Mouse (Mus musculus) stomach, postnatal 0 days (tissue): Measurements from ENCODE around the gene Plekhh1. TPM values are rescaled to one million over a fixed set of nuclear protein-coding genes. Genes with fewer than 3 reads are reported as not detected.
A peak's percentile ranks its signal among the peaks of the same experiment; 100 is the strongest.

ENCODE experiments used
- ATAC-seq: fragments of 200-750 bp; cut with Nextera tagmentation; 2 replicates; pipeline ENCODE4 v1.8.0; 2017; ENCODE audit not compliant: low FRiP score, low TSS enrichment
- DNase-seq: peaks from one replicate; pipeline ENCODE4 v3.0.0-alpha.2; 2016; ENCODE audit warnings: low spot score
- H3K27ac ChIP-seq: fragments of 300-500 bp; sonication (generic); replicated peaks from 2 replicates; pipeline ENCODE4 v1.5.1; 2014; ENCODE audit warnings: mild to moderate bottlenecking, control low read depth
- H3K27me3 ChIP-seq: fragments of 300-500 bp; sonication (generic); 2 replicates; pipeline ENCODE4 v1.6.1; 2014; ENCODE audit warnings: low read length; ENCODE audit not compliant: control insufficient read depth, insufficient read depth
- H3K36me3 ChIP-seq: fragments of 300-500 bp; sonication (generic); 2 replicates; pipeline ENCODE4 v1.6.1; 2014; ENCODE audit warnings: low read length, mixed read lengths; ENCODE audit not compliant: control insufficient read depth, insufficient read depth
- H3K4me1 ChIP-seq: fragments of 300-500 bp; sonication (generic); replicated peaks from 2 replicates; pipeline ENCODE4 v1.6.1; 2014; ENCODE audit warnings: antibody characterized with exemption; ENCODE audit not compliant: control insufficient read depth, insufficient read depth
- H3K4me2 ChIP-seq: fragments of 300-500 bp; sonication (generic); replicated peaks from 2 replicates; pipeline ENCODE4 v1.6.1; 2014; ENCODE audit warnings: low read depth, mild to moderate bottlenecking, control low read depth, moderate library complexity
- H3K4me3 ChIP-seq: fragments of 300-500 bp; sonication (generic); 2 replicates; pipeline ENCODE4 v1.5.1; 2014; ENCODE audit warnings: low read depth, low read length, control low read depth
- H3K9ac ChIP-seq: fragments of 300-500 bp; sonication (generic); 2 replicates; pipeline ENCODE4 v1.6.1; 2014; ENCODE audit warnings: mild to moderate bottlenecking, low read length, control low read depth, mixed read lengths
- H3K9me3 ChIP-seq: fragments of 300-500 bp; sonication (generic); 2 replicates; pipeline ENCODE4 v1.6.1; 2016; ENCODE audit warnings: low read length; ENCODE audit not compliant: control insufficient read depth
- CTCF ChIP-seq: IDR thresholded peaks from 2 replicates; pipeline ENCODE4 v1.5.1; 2016; ENCODE audit warnings: antibody characterized with exemption, low read depth, mild to moderate bottlenecking, moderate library complexity
- EP300 ChIP-seq: optimal IDR thresholded peaks from 2 replicates; pipeline ENCODE3; 2016; ENCODE audit warnings: antibody characterized with exemption
- WGBS: fragments of 180-500 bp; shearing (Covaris S2); extraction: QIAGEN DNeasy Blood & Tissue Kit; methylation state at CpG from one replicate; pipeline ENCODE4 v1.1.7; 2014; 5-methylcytosine and 5-hydroxymethylcytosine counted together
- polyA plus RNA-seq: library from polyadenylated mRNA; unstranded; fragments of >200 nt; fragmentation: Nextera tagmentation; extraction: Ambion mirVana; gene quantifications from 2 replicates; pipeline ENCODE4 v1.2.1, GENCODE M21; 2015

The Plekhh1 gene
- polyA plus RNA-seq, 1 experiment from 2014 or later = 6.1 TPM

DNA sequence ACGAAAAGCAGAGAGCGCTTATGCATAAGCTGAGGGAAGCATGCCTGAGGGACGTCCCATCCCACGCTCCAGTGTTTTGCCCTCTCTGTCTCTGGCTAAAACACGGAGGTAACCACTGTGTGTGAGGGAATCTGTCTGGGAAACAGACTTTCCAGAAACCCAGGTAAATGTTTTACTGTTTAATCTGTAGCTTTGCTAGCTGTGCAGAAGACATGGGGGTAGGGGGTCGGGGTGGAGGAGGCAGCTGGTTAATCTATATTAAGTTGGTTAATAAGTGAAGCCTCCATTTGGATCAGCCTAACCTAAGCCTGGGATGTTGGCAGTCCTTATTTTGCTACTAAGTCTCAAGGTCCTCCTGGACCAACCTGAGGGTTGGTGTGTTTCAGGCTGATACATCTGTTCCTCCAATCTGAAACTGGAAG, 40.2 kb downstream of the Plekhh1 start:
- no peak for DNase-seq

DNA sequence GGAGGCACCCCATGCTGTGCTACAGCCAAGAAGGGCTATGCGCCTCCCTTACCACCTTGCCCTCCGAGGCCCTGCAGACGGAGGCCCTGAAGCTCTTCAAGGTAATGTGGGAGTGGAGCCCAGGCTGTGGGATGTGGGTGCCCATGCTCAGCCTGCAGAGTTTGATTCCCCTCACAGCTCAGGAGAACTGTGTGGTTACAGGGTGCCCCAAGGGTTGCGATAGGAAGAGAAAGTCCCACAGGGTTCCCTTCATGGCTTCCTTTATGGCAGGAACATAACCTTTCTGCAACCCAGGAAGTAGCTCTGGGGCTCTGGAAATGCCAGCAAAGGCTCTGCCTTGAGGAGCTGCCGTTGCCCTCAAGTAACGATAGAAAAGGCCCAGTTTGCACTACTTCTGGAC, 41.0 kb downstream of the Plekhh1 start:
- no peak for DNase-seq
- Histone ChIP-seq H3K9ac (no peak overlapping the region), H3K4me1 (no peaks in the 10 kb centered on the region), H3K4me2 (no peak overlapping the region), H3K27me3 (no peaks in the 10 kb centered on the region), H3K36me3 (peaks cover 5% of the 10 kb centered on the region; the same call in 1 of the 2 replicates), H3K4me3 (no peak overlapping the region), H3K27ac (no peak overlapping the region), H3K9me3 (no peaks in the 10 kb centered on the region)
- TF ChIP-seq EP300 = no peak
- TF ChIP-seq CTCF = no peak
- no peak for ATAC-seq
- WGBS = 85% methylated on average over 6 of the region's 6 CpGs

More for the DNA sequence above, 40.2 kb downstream of the Plekhh1 start:
- Histone ChIP-seq H3K4me1 (no peaks in the 10 kb centered on the region), H3K4me2 (no peak overlapping the region), H3K27me3 (no peaks in the 10 kb centered on the region), H3K9me3 (no peaks in the 10 kb centered on the region), H3K27ac (no peak overlapping the region), H3K9ac (no peak overlapping the region), H3K4me3 (no peak overlapping the region), H3K36me3 (peaks cover 3% of the 10 kb centered on the region; the same call in 1 of the 2 replicates)
- 93% methylated on average over 6 of the region's 6 CpGs for WGBS
- ATAC-seq = no peak
- TF ChIP-seq CTCF (no peak), EP300 (no peak)

- no peak overlapping the region for H3K4me2 ChIP-seq
- H3K27me3 ChIP-seq = no peaks in the 10 kb centered on the region
- WGBS = 80% methylated on average over 9 of the region's 9 CpGs
- peaks cover 7% of the 10 kb centered on the region; the same call in 1 of the 2 replicates for H3K36me3 ChIP-seq
- DNase-seq = no peak
- no peaks in the 10 kb centered on the region for H3K4me1 ChIP-seq
- no peak overlapping the region for H3K4me3 ChIP-seq
- H3K9ac ChIP-seq = no peak overlapping the region
- ATAC-seq = no peak
- H3K9me3 ChIP-seq = no peaks in the 10 kb centered on the region
- H3K27ac ChIP-seq = no peak overlapping the region
- no peak for TF ChIP-seq EP300
- no peak for TF ChIP-seq CTCF
These were observed 41.9 kb downstream of the Plekhh1 start for GRCm38 (mm10) chr12:79070736-79071333.

DNA sequence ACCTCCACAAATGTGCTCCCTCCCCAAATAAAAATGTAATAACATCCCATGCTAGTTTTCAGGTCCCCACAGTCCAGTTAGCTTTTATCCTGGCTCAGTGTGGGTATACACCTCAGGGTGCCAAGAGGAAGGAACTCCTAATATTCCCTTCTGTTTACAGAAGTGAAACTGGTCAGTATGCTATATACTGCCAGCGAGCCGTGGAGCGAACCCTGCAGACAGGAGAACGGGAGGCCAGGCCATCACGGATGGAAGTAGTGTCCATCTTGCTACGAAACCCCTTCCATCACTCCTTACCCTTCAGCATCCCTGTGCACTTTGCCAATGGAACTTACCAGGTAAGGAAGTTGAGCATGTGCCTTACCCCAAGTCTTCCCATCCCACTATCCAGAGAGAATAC, 43.6 kb downstream of the Plekhh1 start:
- no peak for TF ChIP-seq EP300
- no peak for TF ChIP-seq CTCF

DNA sequence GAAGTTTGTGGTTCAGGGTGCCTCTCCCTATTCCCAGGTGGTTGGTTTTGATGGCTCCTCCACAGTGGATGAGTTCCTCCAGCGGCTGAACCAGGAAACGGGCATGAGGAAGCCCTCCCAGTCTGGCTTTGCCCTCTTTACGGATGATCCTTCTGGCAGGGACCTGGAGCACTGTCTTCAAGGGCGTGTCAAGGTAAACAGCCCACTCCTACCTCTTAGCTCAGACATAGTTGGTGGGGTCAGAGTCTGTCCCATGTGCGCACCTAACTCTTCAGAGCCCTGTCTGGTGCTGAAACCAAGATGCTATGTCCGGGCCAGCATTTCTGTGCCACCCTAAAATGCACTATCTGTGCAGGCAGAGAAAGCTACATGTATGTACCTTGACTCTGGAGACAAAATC, 44.4 kb downstream of the Plekhh1 start:
- Histone ChIP-seq H3K4me2 (no peak overlapping the region), H3K27me3 (no peaks in the 10 kb centered on the region), H3K9ac (no peak overlapping the region), H3K36me3 (peaks cover 20% of the 10 kb centered on the region; the same call in 1 of the 2 replicates), H3K4me3 (no peak overlapping the region), H3K9me3 (no peaks in the 10 kb centered on the region), H3K27ac (no peak overlapping the region), H3K4me1 (no peaks in the 10 kb centered on the region)
- DNase-seq = no peak
- no peak for ATAC-seq
- TF ChIP-seq EP300 = no peak
- TF ChIP-seq CTCF = no peak
- 82% methylated on average over 6 of the region's 6 CpGs for WGBS

More for the DNA sequence above, 43.6 kb downstream of the Plekhh1 start:
- DNase-seq (no peak), ATAC-seq (no peak)
- Histone ChIP-seq H3K4me1 (no peaks in the 10 kb centered on the region), H3K27me3 (no peaks in the 10 kb centered on the region), H3K4me3 (no peak overlapping the region), H3K4me2 (no peak overlapping the region), H3K9ac (no peak overlapping the region), H3K36me3 (peaks cover 20% of the 10 kb centered on the region; the same call in 1 of the 2 replicates), H3K27ac (no peak overlapping the region), H3K9me3 (no peaks in the 10 kb centered on the region)
- WGBS = 86% methylated on average over 6 of the region's 6 CpGs

- DNase-seq = peak; percentile 93
- TF ChIP-seq EP300 = no peak
- TF ChIP-seq CTCF = no peak
These were observed 60.3 kb downstream of the Plekhh1 start, which contains the start of gene Pigh for GRCm38 (mm10) chr12:79089182-79089812. Pigh (minus strand) TSS chr12:79089651.

More at GRCm38 (mm10) chr12:79089182-79089812, 60.3 kb downstream of the Plekhh1 start, which contains the start of gene Pigh:
- H3K4me2 ChIP-seq = peak within 1 kb of the TSS; percentile 56
- H3K36me3 ChIP-seq = no peaks in the 10 kb centered on the region
- peak within 1 kb of the TSS; percentile 81 for H3K27ac ChIP-seq
- H3K4me1 ChIP-seq = no peaks in the 10 kb centered on the region
- peak within 1 kb of the TSS; percentile 85 for H3K9ac ChIP-seq
- H3K27me3 ChIP-seq = no peaks in the 10 kb centered on the region
- H3K4me3 ChIP-seq = peak within 1 kb of the TSS; percentile 69
- under 1% methylated on average over 36 of the region's 53 CpGs for WGBS
- peak; percentile 88 for ATAC-seq
- no peaks in the 10 kb centered on the region for H3K9me3 ChIP-seq
